Mouse (Mus musculus): ENCODE data around the gene Rxfp2. TPM values are rescaled to one million over a fixed set of nuclear protein-coding genes. Genes with fewer than 3 reads are reported as not detected.

Gene Rxfp2
- polyA plus RNA-seq (2014; fragmentation: Illumina TruSeq; extraction: RNeasy Lipid Tissue Mini Kit (QIAGEN cat#74804); ENCODE audit: low read depth, low replicate concordance) = 0.97 TPM

GRCm38 (mm10) chr5:150018656-150019055, at the start of gene Rxfp2:
Gene Rxfp2 (plus strand): TSS chr5:150018675.

DNA sequence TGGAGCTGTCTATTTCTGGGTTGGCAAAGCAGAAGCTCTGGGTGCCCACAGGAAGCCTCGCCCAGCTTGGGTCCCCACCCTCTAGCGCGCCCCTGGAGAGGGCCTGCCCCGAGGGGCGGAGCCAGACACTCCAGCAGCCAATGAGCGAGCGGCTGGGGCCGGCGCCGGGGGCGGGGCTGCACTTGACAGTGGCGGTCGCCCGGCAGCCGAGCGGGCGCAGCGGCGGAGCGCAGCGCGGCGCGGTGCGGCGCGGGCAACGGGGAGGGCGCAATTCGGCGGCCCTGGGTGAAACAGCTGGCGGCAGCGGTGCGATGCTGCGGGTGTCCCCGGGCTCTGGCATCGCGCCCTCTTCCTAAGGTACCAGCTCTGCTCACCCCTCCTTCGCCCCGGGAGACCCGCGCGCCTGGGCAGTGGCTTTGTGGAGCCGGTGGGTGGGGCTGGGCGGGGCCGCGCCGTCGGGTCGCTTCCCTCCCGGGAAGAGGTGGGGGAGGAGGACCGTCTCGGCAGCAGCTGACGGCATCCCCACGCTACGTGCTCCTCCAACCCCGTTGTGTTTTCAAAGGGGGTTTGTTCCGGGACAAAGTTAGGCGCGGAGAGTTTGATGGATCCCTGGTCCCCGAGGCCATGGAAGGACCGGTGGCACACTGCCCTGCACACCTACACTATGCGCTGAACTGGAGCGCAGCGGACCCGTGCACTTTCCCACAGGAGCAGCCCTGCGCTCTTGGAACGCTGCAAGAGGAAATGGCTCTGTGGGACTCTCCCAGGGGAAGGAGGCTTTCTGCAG, 100.2 kb downstream of the Rxfp2 start, which contains the start of gene Fry:
TSS of gene Fry (plus strand) at position 191 of the 787 bp plus-strand sequence.

Other genes with a start within 250 kb of the Rxfp2 start
- gene Fry, start 100.0 kb downstream of the Rxfp2 start, polyA plus RNA-seq (2014; fragmentation: Illumina TruSeq; extraction: RNeasy Lipid Tissue Mini Kit (QIAGEN cat#74804); ENCODE audit: low read depth, low replicate concordance) = 35.6 TPM